Mouse (Mus musculus): ENCODE measurements around the gene Fkbp9. TPM values are rescaled to one million over a fixed set of nuclear protein-coding genes. Genes with fewer than 3 reads are reported as not detected.
A peak's percentile ranks its signal among the peaks of the same experiment; 100 is the strongest.

The Fkbp9 gene
- polyA plus RNA-seq, 1 experiment = 0.94 TPM

DNA sequence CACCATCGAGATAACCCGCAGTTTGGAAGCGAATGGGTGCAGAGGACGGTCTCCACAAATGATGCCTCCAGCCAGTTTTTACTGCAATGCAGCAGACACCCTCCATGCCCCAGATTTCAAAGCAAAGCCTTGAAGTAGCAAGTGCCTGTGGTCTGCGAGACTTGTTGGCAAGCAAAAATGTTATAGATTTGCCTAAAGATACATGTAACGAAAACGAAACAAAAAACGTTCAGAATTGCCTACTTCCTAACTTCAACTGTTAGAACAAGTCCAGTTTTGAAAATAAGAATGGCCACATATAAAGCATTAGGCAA is 33.8 kb upstream of the Fkbp9 start:
- Histone ChIP-seq H3K4me1 (peaks cover 39% of the 10 kb centered on the region), H3K9me3 (no peaks in the 10 kb centered on the region), H3K27me3 (replicated peaks) (no peaks in the 10 kb centered on the region), H3K4me3 (replicated peaks) (peak overlapping the region; percentile 95), H3K36me3 (replicated peaks; ENCODE audit: low read length) (peaks cover 3% of the 10 kb centered on the region)
- TF ChIP-seq GATA1 (IDR thresholded peaks at IDR 0.05; ENCODE audit: borderline replicate concordance, low read length) = no peak
- no peak for TF ChIP-seq FLI1 (IDR thresholded peaks at IDR 0.05; ENCODE audit: low read length)

DNA sequence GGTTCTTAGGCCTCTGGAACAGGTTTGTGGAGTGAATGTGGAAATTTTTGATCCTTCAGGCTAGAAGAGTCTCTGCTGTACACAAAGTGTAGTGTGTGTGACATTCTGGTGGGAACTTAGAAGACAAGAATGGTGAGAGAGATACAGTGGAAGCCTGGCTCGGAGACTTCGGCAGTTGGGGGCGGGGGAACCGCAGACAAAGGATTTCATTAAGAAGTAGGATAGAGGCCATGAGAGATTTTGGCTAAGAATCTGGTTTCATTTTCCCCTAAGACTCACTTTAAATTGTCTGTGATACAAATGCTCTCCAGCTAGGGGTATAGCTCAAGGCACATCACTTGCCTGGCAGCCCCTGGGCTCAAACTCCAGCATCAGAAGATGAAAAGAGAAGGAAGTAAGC is 26.8 kb upstream of the Fkbp9 start:
- Histone ChIP-seq H3K36me3 (replicated peaks; ENCODE audit: low read length) (no peaks in the 10 kb centered on the region), H3K27me3 (replicated peaks) (peaks cover 9% of the 10 kb centered on the region), H3K9me3 (no peaks in the 10 kb centered on the region), H3K4me1 (peaks cover 21% of the 10 kb centered on the region), H3K4me3 (replicated peaks) (no peak overlapping the region)
- no peak for TF ChIP-seq FLI1 (IDR thresholded peaks at IDR 0.05; ENCODE audit: low read length)
- no peak for TF ChIP-seq GATA1 (IDR thresholded peaks at IDR 0.05; ENCODE audit: borderline replicate concordance, low read length)

DNA sequence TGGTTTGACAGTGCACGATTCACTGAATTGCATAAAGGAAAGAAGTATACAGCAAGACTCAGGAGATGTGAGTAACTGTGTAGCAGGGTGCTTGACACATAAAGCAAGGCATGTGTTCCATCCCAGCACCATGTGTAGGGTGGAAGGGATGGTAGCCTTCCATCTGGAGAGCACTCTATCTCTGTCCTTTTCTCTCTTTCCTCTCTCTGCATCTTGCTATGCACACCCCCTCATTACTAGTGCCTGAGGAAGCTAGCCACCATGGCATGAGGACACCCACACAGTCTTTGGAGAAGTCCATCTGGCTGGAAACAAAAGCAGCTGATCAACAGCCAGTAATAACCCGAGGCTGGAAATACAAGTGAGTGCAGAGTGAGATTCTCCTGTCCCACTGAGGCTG is 25.7 kb upstream of the Fkbp9 start:
- Histone ChIP-seq H3K4me3 (replicated peaks) (peak overlapping the region; percentile 16), H3K36me3 (replicated peaks; ENCODE audit: low read length) (no peaks in the 10 kb centered on the region), H3K9me3 (no peaks in the 10 kb centered on the region), H3K27me3 (replicated peaks) (peaks cover 9% of the 10 kb centered on the region), H3K4me1 (peaks cover 23% of the 10 kb centered on the region)
- TF ChIP-seq GATA1 (IDR thresholded peaks at IDR 0.05; ENCODE audit: borderline replicate concordance, low read length) = no peak
- no peak for TF ChIP-seq FLI1 (IDR thresholded peaks at IDR 0.05; ENCODE audit: low read length)

DNA sequence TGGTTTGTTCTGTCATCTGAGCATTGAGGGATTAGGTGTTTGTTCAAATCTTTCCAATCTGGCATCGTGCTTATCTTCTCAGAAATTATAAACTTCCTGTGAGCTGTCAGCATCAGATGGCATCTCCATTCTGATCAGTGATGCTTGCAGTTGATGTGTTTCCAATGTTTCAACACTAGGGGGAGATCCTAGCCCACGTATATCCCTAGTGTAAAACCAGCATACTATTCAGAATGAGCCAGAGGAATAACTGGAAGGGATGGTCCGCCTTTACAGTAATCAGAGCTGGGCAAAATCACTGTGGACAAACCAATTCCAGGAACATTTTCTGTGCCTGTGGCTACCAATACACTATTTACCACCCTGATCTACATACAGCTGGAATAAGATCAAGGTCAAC is 23.2 kb upstream of the Fkbp9 start:
- no peaks in the 10 kb centered on the region for H3K36me3 ChIP-seq (replicated peaks; ENCODE audit: low read length)
- TF ChIP-seq GATA1 (IDR thresholded peaks at IDR 0.05; ENCODE audit: borderline replicate concordance, low read length) (no peak), FLI1 (IDR thresholded peaks at IDR 0.05; ENCODE audit: low read length) (no peak)
- peaks cover 29% of the 10 kb centered on the region for H3K4me1 ChIP-seq
- peaks cover 8% of the 10 kb centered on the region; the same call in 1 of the 2 replicates for H3K9me3 ChIP-seq
- H3K4me3 ChIP-seq (replicated peaks) = no peak overlapping the region
- peaks cover 9% of the 10 kb centered on the region for H3K27me3 ChIP-seq (replicated peaks)

GRCm38 (mm10) chr6:56813332-56813731 is 18.5 kb upstream of the Fkbp9 start:
- Histone ChIP-seq H3K4me1 (peaks cover 15% of the 10 kb centered on the region), H3K36me3 (replicated peaks; ENCODE audit: low read length) (no peaks in the 10 kb centered on the region), H3K27me3 (replicated peaks) (no peaks in the 10 kb centered on the region), H3K4me3 (replicated peaks) (no peak overlapping the region), H3K9me3 (peaks cover 8% of the 10 kb centered on the region; the same call in 1 of the 2 replicates)
- TF ChIP-seq FLI1 (IDR thresholded peaks at IDR 0.05; ENCODE audit: low read length) = no peak
- no peak for TF ChIP-seq GATA1 (IDR thresholded peaks at IDR 0.05; ENCODE audit: borderline replicate concordance, low read length)

GRCm38 (mm10) chr6:56818436-56819123 is 13.3 kb upstream of the Fkbp9 start:
- Histone ChIP-seq H3K36me3 (replicated peaks; ENCODE audit: low read length) (no peaks in the 10 kb centered on the region), H3K9me3 (peaks cover 11% of the 10 kb centered on the region), H3K27me3 (replicated peaks) (peaks cover 3% of the 10 kb centered on the region), H3K4me1 (peaks cover 6% of the 10 kb centered on the region), H3K4me3 (replicated peaks) (peak overlapping the region; percentile 19)
- TF ChIP-seq GATA1 (IDR thresholded peaks at IDR 0.05; ENCODE audit: borderline replicate concordance, low read length) (no peak), FLI1 (IDR thresholded peaks at IDR 0.05; ENCODE audit: low read length) (no peak)

DNA sequence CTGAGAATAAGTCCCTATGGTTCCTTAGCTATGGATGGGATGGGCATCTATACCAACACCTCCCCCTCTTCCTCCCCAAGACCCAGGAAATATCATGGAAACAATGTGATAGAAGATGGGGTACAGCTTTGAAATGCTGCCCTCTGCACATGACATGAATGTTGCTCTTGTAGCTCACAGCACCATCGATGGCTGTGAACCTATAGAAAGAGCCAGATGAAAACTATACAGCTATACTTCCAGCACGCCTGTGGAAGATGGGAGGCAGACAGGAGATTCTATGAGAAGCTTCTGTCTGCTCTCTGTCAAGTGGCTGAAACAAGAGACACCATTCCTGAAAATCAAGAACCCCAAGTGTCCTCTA is 12.8 kb upstream of the Fkbp9 start:
- Histone ChIP-seq H3K4me3 (replicated peaks) (peak overlapping the region; percentile 19), H3K36me3 (replicated peaks; ENCODE audit: low read length) (no peaks in the 10 kb centered on the region), H3K9me3 (peaks cover 11% of the 10 kb centered on the region), H3K27me3 (replicated peaks) (peaks cover 3% of the 10 kb centered on the region), H3K4me1 (peaks cover 5% of the 10 kb centered on the region)
- no peak for TF ChIP-seq GATA1 (IDR thresholded peaks at IDR 0.05; ENCODE audit: borderline replicate concordance, low read length)
- TF ChIP-seq FLI1 (IDR thresholded peaks at IDR 0.05; ENCODE audit: low read length) = no peak

DNA sequence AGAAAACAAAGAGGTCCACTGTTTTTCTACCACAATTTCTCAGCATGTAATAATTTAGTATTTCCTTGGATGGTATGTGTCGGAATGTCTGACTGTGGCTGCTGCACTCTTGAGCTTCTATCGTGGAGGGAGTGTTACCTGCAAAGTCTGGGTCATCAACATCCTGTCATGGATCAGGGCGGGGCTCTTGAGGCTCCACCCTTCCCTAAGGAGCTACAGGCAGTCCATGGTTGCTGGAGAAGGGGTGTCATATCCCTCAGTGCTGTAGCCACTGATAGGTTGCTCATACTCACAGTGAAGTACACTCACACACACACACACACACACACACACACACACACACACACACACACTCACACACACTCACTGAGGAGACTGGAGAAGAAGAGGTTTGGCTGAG is 6.2 kb upstream of the Fkbp9 start:
- no peak for TF ChIP-seq GATA1 (IDR thresholded peaks at IDR 0.05; ENCODE audit: borderline replicate concordance, low read length)
- no peak for TF ChIP-seq FLI1 (IDR thresholded peaks at IDR 0.05; ENCODE audit: low read length)
- peaks cover 9% of the 10 kb centered on the region for H3K9me3 ChIP-seq
- H3K4me1 ChIP-seq = 0 out of 2 replicates have a peak, but pooled peaks cover 3% of the 10 kb centered on the region
- H3K27me3 ChIP-seq (replicated peaks) = peaks cover 3% of the 10 kb centered on the region
- H3K4me3 ChIP-seq (replicated peaks) = no peak overlapping the region
- no peaks in the 10 kb centered on the region for H3K36me3 ChIP-seq (replicated peaks; ENCODE audit: low read length)

- Histone ChIP-seq H3K4me1 (peaks cover 11% of the 10 kb centered on the region), H3K4me3 (replicated peaks) (peak overlapping the region; percentile 92)
- TF ChIP-seq FLI1 (IDR thresholded peaks at IDR 0.05; ENCODE audit: low read length) (no peak), GATA1 (IDR thresholded peaks at IDR 0.05; ENCODE audit: borderline replicate concordance, low read length) (no peak)
Observed at GRCm38 (mm10) chr6:56832407-56832796, 543 bp downstream of the Fkbp9 start.

DNA sequence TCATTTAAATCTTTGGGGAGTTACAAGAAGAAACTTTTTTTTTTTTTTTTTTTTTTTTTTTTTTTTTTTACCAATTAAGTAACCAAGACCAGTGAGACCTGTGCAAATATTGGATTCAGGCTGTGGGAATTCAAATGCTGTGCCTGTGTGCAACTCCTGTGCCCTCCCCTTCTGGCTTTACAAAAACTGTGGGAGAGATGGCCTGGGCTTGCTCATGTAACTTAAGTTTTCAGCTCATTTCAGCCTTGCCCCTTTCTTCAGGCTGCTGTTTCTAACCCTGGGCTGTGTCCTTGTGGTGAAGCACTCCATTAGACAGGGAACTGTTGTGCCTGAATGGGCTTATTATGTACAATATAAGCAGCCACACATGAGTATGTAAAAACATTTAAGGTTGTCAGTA is 971 bp downstream of the Fkbp9 start:
- Histone ChIP-seq H3K4me3 (replicated peaks) (peak overlapping the region; percentile 18), H3K36me3 (replicated peaks; ENCODE audit: low read length) (no peaks in the 10 kb centered on the region), H3K4me1 (peaks cover 11% of the 10 kb centered on the region), H3K9me3 (no peaks in the 10 kb centered on the region), H3K27me3 (replicated peaks) (peaks cover 16% of the 10 kb centered on the region)
- TF ChIP-seq FLI1 (IDR thresholded peaks at IDR 0.05; ENCODE audit: low read length) (no peak), GATA1 (IDR thresholded peaks at IDR 0.05; ENCODE audit: borderline replicate concordance, low read length) (no peak)

More at GRCm38 (mm10) chr6:56832407-56832796, 543 bp downstream of the Fkbp9 start:
- no peaks in the 10 kb centered on the region for H3K9me3 ChIP-seq
- peaks cover 16% of the 10 kb centered on the region for H3K27me3 ChIP-seq (replicated peaks)
- H3K36me3 ChIP-seq (replicated peaks; ENCODE audit: low read length) = no peaks in the 10 kb centered on the region
